Mouse (Mus musculus) embryonic facial prominence, embryonic 12.5 days (tissue): ENCODE data around the gene Trim46. TPM values are rescaled to one million over a fixed set of nuclear protein-coding genes. Genes with fewer than 3 reads are reported as not detected.

Experiments used
- ATAC-seq: fragments of 200-750 bp; cut with Nextera tagmentation; 2 replicates; pipeline ENCODE4 v1.8.0; 2017; ENCODE audit not compliant: insufficient number of reproducible peaks, insufficient read depth, low FRiP score, low TSS enrichment
- H3K27ac ChIP-seq: fragments of 300-500 bp; sonication (generic); 2 replicates; pipeline ENCODE4 v1.5.1; 2016; ENCODE audit warnings: mild to moderate bottlenecking
- H3K27me3 ChIP-seq: fragments of 300-500 bp; sonication (generic); 2 replicates; pipeline ENCODE4 v1.6.1; 2016; ENCODE audit warnings: mild to moderate bottlenecking, moderate library complexity
- H3K36me3 ChIP-seq: fragments of 300-500 bp; sonication (generic); 2 replicates; pipeline ENCODE4 v1.6.1; 2016; ENCODE audit warnings: mild to moderate bottlenecking
- H3K4me1 ChIP-seq: fragments of 300-500 bp; sonication (generic); 2 replicates; pipeline ENCODE4 v1.6.1; 2016
- H3K4me2 ChIP-seq: fragments of 300-500 bp; sonication (generic); replicated peaks from 2 replicates; pipeline ENCODE4 v1.6.1; 2016; ENCODE audit warnings: mild to moderate bottlenecking, moderate library complexity
- H3K4me3 ChIP-seq: fragments of 300-500 bp; sonication (generic); 2 replicates; pipeline ENCODE4 v1.5.1; 2016; ENCODE audit warnings: mild to moderate bottlenecking
- H3K9ac ChIP-seq: fragments of 300-500 bp; sonication (generic); 2 replicates; pipeline ENCODE4 v1.6.1; 2016; ENCODE audit warnings: mild to moderate bottlenecking, moderate library complexity
- H3K9me3 ChIP-seq: fragments of 300-500 bp; sonication (generic); 2 replicates; pipeline ENCODE4 v1.6.1; 2016; ENCODE audit warnings: mild to moderate bottlenecking, moderate library complexity
- WGBS: fragments of 180-500 bp; shearing (Covaris S2); methylation state at CpG from one replicate; pipeline ENCODE4 v1.1.7; 2016; 5-methylcytosine and 5-hydroxymethylcytosine counted together
- microRNA counts: library from miRNA; unstranded; fragments of <30 nt; microRNA quantifications from one replicate; lab custom pipeline; 2017
- microRNA-seq: library from miRNA; unstranded; fragments of <30 nt; microRNA quantifications from one replicate; pipeline ENCODE4, GENCODE M21; 2017
- polyA plus RNA-seq: library from polyadenylated mRNA; unstranded; fragments of >200 nt; fragmentation: Nextera tagmentation; extraction: Ambion mirVana; gene quantifications from 2 replicates; pipeline ENCODE4 v1.2.1, GENCODE M21; 2016

The Trim46 gene
- polyA plus RNA-seq, 1 experiment from 2014 or later = 6.2 TPM

- no peak overlapping the region for H3K27ac ChIP-seq
Measured at GRCm38 (mm10) chr3:89188478-89188875, 57.6 kb downstream of the Trim46 start.

GRCm38 (mm10) chr3:89187690-89188477 is 58.2 kb downstream of the Trim46 start:
- Histone ChIP-seq H3K36me3 (peaks cover 21% of the 10 kb centered on the region), H3K4me2 (no peak overlapping the region), H3K27ac (no peak overlapping the region), H3K4me1 (peaks cover 25% of the 10 kb centered on the region), H3K9ac (no peak overlapping the region), H3K27me3 (peaks cover 4% of the 10 kb centered on the region; the same call in 1 of the 2 replicates), H3K9me3 (no peaks in the 10 kb centered on the region), H3K4me3 (no peak overlapping the region)
- WGBS = 71% methylated on average over 18 of the region's 18 CpGs
- ATAC-seq = no peak

More at GRCm38 (mm10) chr3:89188478-89188875, 57.6 kb downstream of the Trim46 start:
- Histone ChIP-seq H3K27me3 (peaks cover 4% of the 10 kb centered on the region; the same call in 1 of the 2 replicates), H3K4me3 (no peak overlapping the region), H3K4me2 (no peak overlapping the region), H3K9me3 (no peaks in the 10 kb centered on the region), H3K36me3 (peaks cover 21% of the 10 kb centered on the region), H3K9ac (no peak overlapping the region), H3K4me1 (peaks cover 24% of the 10 kb centered on the region)
- whole genome bisulfite sequencing = 51% methylated on average over 12 of the region's 12 CpGs
- no peak for ATAC-seq

- Histone ChIP-seq H3K4me2 (no peak overlapping the region), H3K36me3 (peaks cover 22% of the 10 kb centered on the region), H3K9ac (0 out of 2 replicates have a peak overlapping the region, but pooled peaks have one; percentile 12), H3K27me3 (peaks cover 4% of the 10 kb centered on the region; the same call in 1 of the 2 replicates), H3K9me3 (no peaks in the 10 kb centered on the region), H3K27ac (no peak overlapping the region), H3K4me3 (no peak overlapping the region), H3K4me1 (peaks cover 25% of the 10 kb centered on the region)
- no peak for ATAC-seq
- WGBS = 35% methylated on average over 23 of the region's 23 CpGs
Measured at GRCm38 (mm10) chr3:89187197-89187596, 58.9 kb downstream of the Trim46 start.

MicroRNAs encoded within 50 kb of the gene (microRNA counts, 519-probe panel; counts per million panel counts)
- 460 counts per million, percentile 65 among the panel's probes with 10 or more counts for microRNA mmu-miR-92b (lab: Ali Mortazavi, UCI)

Small RNA genes lying within 50 kb of the gene (microRNA-seq; reads per million reads assigned to microRNA genes)
- gene Mir92b = 1,086 reads per million, percentile 78 among the genes with 10 or more reads in this experiment

Other genes with a start within 250 kb of the Trim46 start
- gene Rusc1, start 153.0 kb downstream of the Trim46 start, polyA plus RNA-seq = 26.5 and 33.7 TPM in 2 replicates
- gene Gm43738, start 145.2 kb downstream of the Trim46 start, polyA plus RNA-seq = not detected in 2 replicates
- 258 and 265 TPM in 2 replicates for gene Fdps, start 144.3 kb downstream of the Trim46 start, polyA plus RNA-seq
- 0.27 and 1.0 TPM in 2 replicates for gene Pklr, start 110.2 kb downstream of the Trim46 start, polyA plus RNA-seq
- gene Hcn3, start 86.1 kb downstream of the Trim46 start, polyA plus RNA-seq = 3.9 and 4.4 TPM in 2 replicates
- 51.3 and 52.6 TPM in 2 replicates for gene Clk2, start 81.5 kb downstream of the Trim46 start, polyA plus RNA-seq
- 108 and 109 TPM in 2 replicates for gene Scamp3, start 68.8 kb downstream of the Trim46 start, polyA plus RNA-seq
- gene Fam189b, start 63.2 kb downstream of the Trim46 start, polyA plus RNA-seq = 30.9 and 37.2 TPM in 2 replicates
- gene Gba, start 43.4 kb downstream of the Trim46 start, polyA plus RNA-seq = 33.2 and 34.9 TPM in 2 replicates
- 42.6 and 46.2 TPM in 2 replicates for gene Thbs3, start 31.1 kb downstream of the Trim46 start, polyA plus RNA-seq
- 208 and 211 TPM in 2 replicates for gene Mtx1, start 19.2 kb downstream of the Trim46 start, polyA plus RNA-seq
- gene Muc1, start 17.3 kb downstream of the Trim46 start, polyA plus RNA-seq = 0.78 and 1.6 TPM in 2 replicates
- gene Krtcap2, start 343 bp downstream of the Trim46 start, polyA plus RNA-seq = 297 and 306 TPM in 2 replicates
- 101 and 103 TPM in 2 replicates for gene Dpm3, start 13.0 kb upstream of the Trim46 start, polyA plus RNA-seq
- gene Slc50a1, start 24.3 kb upstream of the Trim46 start, polyA plus RNA-seq = 56.6 and 62.0 TPM in 2 replicates
- 32.6 and 36.1 TPM in 2 replicates for gene Efna1, start 34.8 kb upstream of the Trim46 start, polyA plus RNA-seq
- gene Efna3, start 76.7 kb upstream of the Trim46 start, polyA plus RNA-seq = 12.8 and 15.8 TPM in 2 replicates
- 47.1 and 48.8 TPM in 2 replicates for gene Efna4, start 91.7 kb upstream of the Trim46 start, polyA plus RNA-seq
- gene Adam15, start 103.7 kb upstream of the Trim46 start, polyA plus RNA-seq = 42.7 and 45.5 TPM in 2 replicates
- 0.13 and 0.38 TPM in 2 replicates for gene Dcst2, start 115.7 kb upstream of the Trim46 start, polyA plus RNA-seq
- gene Dcst1, start 118.9 kb upstream of the Trim46 start, polyA plus RNA-seq = 0.32 and 0.57 TPM in 2 replicates
- gene Zbtb7b, start 148.5 kb upstream of the Trim46 start, polyA plus RNA-seq = 0.83 and 1.9 TPM in 2 replicates
- 0.09 and 0.64 TPM in 2 replicates for gene Lenep, start 156.5 kb upstream of the Trim46 start, polyA plus RNA-seq
- 30.3 TPM in 2 replicates for gene Flad1, start 165.6 kb upstream of the Trim46 start, polyA plus RNA-seq
- 480 and 499 TPM in 2 replicates for gene Cks1b, start 172.1 kb upstream of the Trim46 start, polyA plus RNA-seq
- 94.5 and 97.5 TPM in 2 replicates for gene Shc1, start 172.1 kb upstream of the Trim46 start, polyA plus RNA-seq
- gene Pygo2, start 183.9 kb upstream of the Trim46 start, polyA plus RNA-seq = 67.3 and 67.9 TPM in 2 replicates
- 29.8 and 30.1 TPM in 2 replicates for gene Pbxip1, start 190.4 kb upstream of the Trim46 start, polyA plus RNA-seq
- gene Pmvk, start 208.2 kb upstream of the Trim46 start, polyA plus RNA-seq = 57.0 and 58.8 TPM in 2 replicates